8 mouse cellular contexts compared by ENCODE assay signal in the genomic region with DNA sequence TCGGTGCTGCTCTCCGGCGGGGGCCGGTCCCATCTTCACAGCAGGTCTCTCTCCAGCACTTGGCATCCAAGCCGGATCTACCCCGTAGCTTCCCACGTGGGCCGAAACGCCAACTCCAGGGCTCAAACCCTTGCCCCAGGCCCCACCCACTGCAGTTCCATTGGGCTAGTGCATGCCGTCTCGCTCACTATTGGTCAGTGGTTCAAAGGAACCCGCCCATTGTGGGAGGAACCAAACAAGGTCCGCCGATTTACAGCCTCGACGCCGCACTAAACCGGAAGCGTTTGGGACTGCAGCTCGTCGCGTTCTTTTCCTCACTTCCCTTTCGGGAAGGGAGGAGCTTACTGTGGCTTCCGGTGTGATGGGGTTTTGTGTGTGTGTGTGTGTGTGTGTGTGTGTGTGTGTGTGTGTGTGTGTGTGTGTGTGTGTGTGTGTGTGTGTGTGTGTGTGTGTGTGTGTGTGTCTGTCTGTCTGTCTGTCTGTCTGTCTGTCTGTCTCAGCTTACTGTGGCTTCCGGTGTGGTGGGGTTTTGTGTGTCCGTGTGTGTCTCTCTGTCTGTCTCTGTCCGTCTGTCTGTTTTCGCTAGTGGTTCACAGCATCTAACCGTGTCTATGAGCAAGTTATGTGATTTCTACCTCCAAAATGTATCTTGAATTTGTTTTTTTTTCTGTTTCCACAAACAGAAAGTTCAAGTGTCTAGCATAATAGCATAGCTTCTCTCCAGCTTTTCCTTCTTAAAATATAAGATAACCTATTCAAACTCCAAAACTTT. TPM values are rescaled to one million over a fixed set of nuclear protein-coding genes. Genes with fewer than 3 reads are reported as not detected.
DNase-seq lines count a peak whose midpoint lies in the region; ATAC-seq and TF ChIP-seq lines count a peak whose summit lies in the region.

A gene (minus strand): TSS at position 276 of the 772 bp plus-strand sequence.

- no peaks in the 10 kb centered on the region for H3K27me3 ChIP-seq in hindbrain, embryonic 10.5 days (ENCODE audit: insufficient read depth, poor library complexity, severe bottlenecking)
- no peaks in the 10 kb centered on the region for H3K27me3 ChIP-seq in lung, postnatal 0 days (replicated peaks; ENCODE audit: insufficient read depth, low read length)

- TF ChIP-seq CTCF in lung, postnatal 0 days (IDR thresholded peaks at IDR 0.05) = no peak

- TF ChIP-seq EP300 in lung, postnatal 0 days (IDR thresholded peaks at IDR 0.05) = no peak

- H3K36me3 ChIP-seq in hindbrain, embryonic 10.5 days = peaks cover 40% of the 10 kb centered on the region
- H3K36me3 ChIP-seq in lung, postnatal 0 days (ENCODE audit: insufficient read depth, low read length) = peaks cover 26% of the 10 kb centered on the region

- peak; percentile 100 for ATAC-seq in frontal cortex, adult (ENCODE audit: low TSS enrichment)
- peak; percentile 100 for ATAC-seq in lung, postnatal 0 days

- WGBS in hindbrain, embryonic 10.5 days = 2% methylated on average over 29 of the region's 29 CpGs
- 2% methylated on average over 29 of the region's 29 CpGs for WGBS in lung, postnatal 0 days

- peak within 1 kb of the TSS; percentile 61 for H3K4me2 ChIP-seq in lung, postnatal 0 days (replicated peaks; ENCODE audit: low read depth, low read length)

- H3K27ac ChIP-seq in hindbrain, embryonic 10.5 days = peak within 1 kb of the TSS; percentile 83
- peak within 1 kb of the TSS; percentile 47; the same call in 1 of the 2 replicates for H3K27ac ChIP-seq in lung, postnatal 0 days (ENCODE audit: low read length)

- H3K9me3 ChIP-seq in hindbrain, embryonic 10.5 days = no peaks in the 10 kb centered on the region
- H3K9me3 ChIP-seq in lung, postnatal 0 days (ENCODE audit: low read length) = no peaks in the 10 kb centered on the region

- H3K4me3 ChIP-seq in hindbrain, embryonic 10.5 days = peak within 1 kb of the TSS; percentile 74
- peak within 1 kb of the TSS; percentile 48 for H3K4me3 ChIP-seq in lung, postnatal 0 days (ENCODE audit: low read depth, low read length)

- DNase-seq in MN1 (ENCODE audit: low spot score) = peak; percentile 97
- peak; percentile 99 for DNase-seq in cerebellum, adult 9-10 months
- peak; percentile 99 for DNase-seq in hindbrain, embryonic 10.5 days (ENCODE audit: low spot score)
- peak; percentile 99 for DNase-seq in layer of hippocampus, adult 9-11 months
- peak; percentile 99 for DNase-seq in lung, postnatal 0 days (ENCODE audit: low spot score)
- DNase-seq in ovary, postnatal 14 days (ENCODE audit: low spot score) = peak; percentile 91
- DNase-seq in thymus, postnatal 14 days = peak; percentile 97

- H3K9ac ChIP-seq in lung, postnatal 0 days (replicated peaks; ENCODE audit: low read depth) = peak within 1 kb of the TSS; percentile 54

- peaks cover 10% of the 10 kb centered on the region for H3K4me1 ChIP-seq in hindbrain, embryonic 10.5 days (replicated peaks)
- no peaks in the 10 kb centered on the region for H3K4me1 ChIP-seq in lung, postnatal 0 days (ENCODE audit: insufficient read depth, low read depth, low read length)

RNA-seq across cellular contexts. Expression of the gene that starts here (rescaled TPM):
- 30.7 and 32.8 TPM in 2 replicates for polyA plus RNA-seq in hindbrain, embryonic 10.5 days (2016; fragmentation: Nextera tagmentation; extraction: Ambion mirVana)
- polyA plus RNA-seq in lung, postnatal 0 days (2015; fragmentation: Nextera tagmentation; extraction: Ambion mirVana) = 5.3 and 6.9 TPM in 2 replicates

Comparison
In these comparisons a context has a peak if more than half of its experiments do, and no peak if none do; other contexts are left out.
1. Peak in every context shown above with its lines: DNase-seq, ATAC-seq, H3K4me3 ChIP-seq and H3K27ac ChIP-seq.